Mouse (Mus musculus): ENCODE results near the gene G3bp2. TPM values are rescaled to one million over a fixed set of nuclear protein-coding genes. Genes with fewer than 3 reads are reported as not detected.
A peak's percentile ranks its signal among the peaks of the same experiment; 100 is the strongest.

Gene G3bp2
- total RNA-seq, 1 experiment from 2014 or later = 120 TPM

DNA sequence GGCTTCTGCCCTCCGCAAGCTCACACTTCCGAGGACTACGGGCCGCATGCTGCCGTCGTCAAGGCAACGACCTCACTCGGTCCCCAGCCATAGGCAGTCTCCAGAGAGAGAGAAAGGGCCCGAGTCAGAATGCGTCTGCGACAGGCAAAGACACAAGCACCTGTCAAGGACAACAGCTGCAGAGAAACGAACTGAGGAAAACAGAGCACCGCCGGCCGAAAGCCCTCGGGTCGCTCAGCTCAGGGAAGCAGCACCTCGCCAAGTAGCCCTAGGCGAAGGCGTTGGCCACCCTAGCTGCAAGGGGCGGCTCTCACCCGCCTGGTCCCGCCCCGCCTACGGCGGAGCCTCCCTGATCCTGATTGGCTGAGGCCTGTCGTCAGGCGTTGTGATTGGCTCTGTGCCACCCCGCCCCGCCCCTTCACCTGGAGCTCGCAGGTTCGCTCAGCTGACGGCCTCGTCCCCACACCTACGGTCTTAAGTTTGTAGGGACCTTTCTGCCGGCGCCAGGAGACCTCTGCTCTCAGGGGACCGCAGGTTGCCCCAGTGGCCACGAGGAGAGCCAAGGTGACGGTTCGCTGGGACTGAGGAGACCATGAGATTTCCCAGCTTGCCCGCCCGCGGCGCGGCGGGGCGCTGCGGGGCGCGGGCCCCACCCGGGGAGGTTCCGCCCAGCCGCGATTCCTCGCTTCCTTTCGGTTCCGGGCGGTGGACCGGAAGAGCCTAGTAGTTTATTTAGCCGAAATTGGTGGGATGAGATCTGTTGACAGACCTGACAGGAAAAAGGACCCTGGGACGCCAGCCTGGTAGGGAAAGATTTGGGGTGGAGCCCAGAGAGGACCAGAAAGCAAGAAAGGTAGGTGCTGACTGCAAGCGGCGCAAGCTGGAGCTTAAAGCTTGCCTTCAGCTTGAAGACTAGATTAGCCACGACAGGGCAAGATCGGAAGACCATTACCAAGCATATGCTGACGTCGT, 40.9 kb downstream of the G3bp2 start:
- peak; percentile 99 for ATAC-seq (replicated peaks; ENCODE audit: low read depth, poor library complexity, severe bottlenecking)

DNA sequence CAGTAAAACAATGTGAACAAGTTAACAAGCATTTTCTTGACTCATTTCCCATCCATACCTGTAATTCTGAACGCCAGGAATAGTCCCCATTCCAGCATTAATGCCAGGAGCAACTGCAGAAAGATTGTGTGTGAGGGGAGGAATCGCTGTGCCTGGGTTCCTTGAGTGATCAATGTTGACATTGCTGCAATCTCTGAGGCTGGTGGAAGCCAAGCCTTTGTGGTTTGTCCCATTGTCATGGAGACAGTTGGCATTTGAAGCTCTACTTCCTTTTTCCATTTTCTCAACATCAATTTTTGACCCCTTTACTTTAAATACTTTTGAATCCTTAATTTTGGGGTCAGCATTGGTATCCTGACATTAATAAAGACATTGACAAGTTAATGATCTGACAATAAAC, 63.6 kb downstream of the G3bp2 start:
- ATAC-seq (replicated peaks; ENCODE audit: low read depth, poor library complexity, severe bottlenecking) = peak; percentile 79

- ATAC-seq (replicated peaks; ENCODE audit: low read depth, poor library complexity, severe bottlenecking) = no peak
These were observed 71.8 kb downstream of the G3bp2 start for GRCm38 (mm10) chr5:92011756-92012155.

DNA sequence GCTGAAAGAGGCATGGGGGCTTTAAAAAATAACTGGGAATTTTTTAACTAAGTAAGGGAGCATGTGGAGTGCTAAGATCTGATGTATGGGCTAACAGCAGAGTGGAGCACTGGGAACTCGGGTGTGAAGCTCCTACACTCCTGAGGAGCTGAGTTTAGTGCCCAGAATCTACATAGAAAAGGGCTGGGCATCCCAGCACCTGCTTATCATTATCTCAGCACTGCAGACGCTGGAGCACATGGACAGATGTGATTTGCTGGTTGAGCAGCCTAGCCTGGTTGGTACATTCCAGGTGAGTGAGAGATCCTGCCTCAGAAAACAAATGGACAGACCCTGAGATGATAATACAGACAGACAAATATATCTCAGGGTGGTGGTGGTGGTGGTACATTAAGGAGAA, 73.7 kb downstream of the G3bp2 start:
- ATAC-seq (replicated peaks; ENCODE audit: low read depth, poor library complexity, severe bottlenecking) = no peak

GRCm38 (mm10) chr5:92003011-92003410, 80.5 kb downstream of the G3bp2 start:
- ATAC-seq (replicated peaks; ENCODE audit: low read depth, poor library complexity, severe bottlenecking) = peak; percentile 82

Other genes starting within 250 kb of the G3bp2 start
- gene Rchy1, start 120.7 kb downstream of the G3bp2 start, total RNA-seq (2017) = 47.8 and 57.2 TPM in 2 replicates
- not detected in 2 replicates for gene Odaph, start 96.2 kb downstream of the G3bp2 start, total RNA-seq (2017)
- gene Cdkl2, start 39.8 kb downstream of the G3bp2 start, total RNA-seq (2017) = 0.39 and 3.8 TPM in 2 replicates
- 24.9 and 25.6 TPM in 2 replicates for gene Uso1, start 54.2 kb upstream of the G3bp2 start, total RNA-seq (2017)
- not detected in 2 replicates for gene U90926, start 131.7 kb upstream of the G3bp2 start, total RNA-seq (2017)
- not detected in 2 replicates for gene Ppef2, start 172.6 kb upstream of the G3bp2 start, total RNA-seq (2017)
- 3.4 and 8.2 TPM in 2 replicates for gene Naaa, start 194.5 kb upstream of the G3bp2 start, total RNA-seq (2017)
- gene Sdad1, start 226.8 kb upstream of the G3bp2 start, total RNA-seq (2017) = 75.4 and 86.8 TPM in 2 replicates
- 0.09 TPM in 1 of 2 replicates, not detected in the other for gene Cxcl9, start 244.4 kb upstream of the G3bp2 start, total RNA-seq (2017)
- not detected in 2 replicates for gene Art3, start 248.1 kb upstream of the G3bp2 start, total RNA-seq (2017)